Mouse (Mus musculus) olfactory bulb, adult 2 months (tissue): Measurements from ENCODE around the gene Gdi2.

Experiments
- CTCF ChIP-seq: fragments of 200-500 bp; IDR thresholded peaks from 2 replicates; pipeline ENCODE4 v1.5.1; 2012; ENCODE audit warnings: low read depth, mild to moderate bottlenecking, low read length, moderate library complexity; ENCODE audit not compliant: insufficient read depth
- POLR2A ChIP-seq: fragments of 200-500 bp; IDR thresholded peaks from 2 replicates; pipeline ENCODE4 v1.6.1; 2012; ENCODE audit warnings: mild to moderate bottlenecking, low read depth, low read length, moderate library complexity; ENCODE audit not compliant: insufficient read depth

GRCm38 (mm10) chr13:3523459-3523858, 14.4 kb upstream of the Gdi2 start:
- TF ChIP-seq POLR2A (no peak), CTCF (no peak)
